Mouse (Mus musculus) erythroblast, embryonic 14.5 days (primary cell): ENCODE results near the gene Nfix. TPM values are rescaled to one million over a fixed set of nuclear protein-coding genes. Genes with fewer than 3 reads are reported as not detected.
"Not testable (repeated sequence)": the region's sequence is repeated elsewhere in the genome, so short reads cannot be mapped to it uniquely, and the experiment has no call there.

Source experiments
- H3K27me3 ChIP-seq: 2 replicates; pipeline ENCODE4 v1.6.1; 2012; ENCODE audit warnings: inconsistent platforms; ENCODE audit not compliant: control insufficient read depth
- H3K36me3 ChIP-seq: 2 replicates; pipeline ENCODE4 v1.6.1; 2012; ENCODE audit warnings: mild to moderate bottlenecking, inconsistent platforms; ENCODE audit not compliant: control insufficient read depth
- H3K4me1 ChIP-seq: 2 replicates; pipeline ENCODE4 v1.6.1; 2012; ENCODE audit warnings: inconsistent platforms; ENCODE audit not compliant: control insufficient read depth
- H3K4me3 ChIP-seq: replicated peaks from 2 replicates; pipeline ENCODE3; 2012; ENCODE audit warnings: moderate library complexity, mild to moderate bottlenecking, inconsistent platforms
- H3K9me3 ChIP-seq: 2 replicates; pipeline ENCODE4 v1.6.1; 2012; ENCODE audit warnings: low read length, inconsistent platforms, mixed read lengths; ENCODE audit not compliant: control insufficient read depth
- GATA1 ChIP-seq: IDR thresholded peaks from 2 replicates; pipeline ENCODE4 v1.6.1; 2012; ENCODE audit warnings: low read length, inconsistent platforms, mixed read lengths
- TAL1 ChIP-seq: IDR thresholded peaks from 3 replicates; pipeline ENCODE4 v1.6.1; 2012; ENCODE audit warnings: low read length, inconsistent platforms, mixed read lengths
- polyA plus RNA-seq: library from polyadenylated mRNA; stranded (reverse); fragments of >175 nt; gene quantifications from 2 replicates; pipeline ENCODE4 v1.2.3, GENCODE M21; 2012

Nfix gene
- polyA plus RNA-seq, 1 experiment: 1.9 TPM

GRCm38 (mm10) chr8:84687003-84687704 is 113.0 kb downstream of the Nfix start:
- H3K36me3 ChIP-seq: peaks cover 42% of the 10 kb centered on the region
- H3K9me3 ChIP-seq: no peaks in the 10 kb centered on the region
- H3K27me3 ChIP-seq: no peaks in the 10 kb centered on the region
- H3K4me1 ChIP-seq: peaks cover 64% of the 10 kb centered on the region
- H3K4me3 ChIP-seq: peak overlapping the region; percentile 92
- TF ChIP-seq GATA1 (no peak), TAL1 (no peak)

GRCm38 (mm10) chr8:84686191-84687002 is 113.7 kb downstream of the Nfix start, which contains the start of gene Trmt1:
Gene Trmt1, plus strand, starts transcription at chr8:84686307.
- TF ChIP-seq TAL1: no peak
- TF ChIP-seq GATA1: no peak
- no peaks in the 10 kb centered on the region for H3K27me3 ChIP-seq
- H3K36me3 ChIP-seq: peaks cover 47% of the 10 kb centered on the region
- peak within 1 kb of the TSS; percentile 92 for H3K4me3 ChIP-seq
- H3K4me1 ChIP-seq: peaks cover 68% of the 10 kb centered on the region
- no peaks in the 10 kb centered on the region for H3K9me3 ChIP-seq

DNA sequence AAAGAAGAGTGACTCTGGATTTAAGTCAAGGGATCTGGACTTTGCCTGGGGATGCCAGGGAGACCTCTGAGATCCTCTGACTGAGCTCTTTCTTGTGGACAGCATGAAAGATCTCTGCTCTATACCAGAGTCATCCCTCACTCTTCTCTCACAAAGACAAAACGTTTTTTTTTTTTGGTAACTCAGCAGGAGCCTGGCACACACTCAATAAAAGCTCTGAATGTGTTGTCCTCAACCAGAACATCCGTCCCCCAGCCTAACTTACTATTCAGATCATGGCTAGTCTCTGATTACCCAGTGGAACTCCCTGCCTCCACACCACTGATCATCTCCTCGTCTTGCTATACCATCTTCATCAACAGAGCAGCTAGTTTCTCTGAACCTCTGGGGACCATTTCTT is 115.6 kb downstream of the Nfix start:
- H3K4me3 ChIP-seq: no peak overlapping the region
- no peaks in the 10 kb centered on the region for H3K27me3 ChIP-seq
- peaks cover 52% of the 10 kb centered on the region for H3K36me3 ChIP-seq
- H3K9me3 ChIP-seq: no peaks in the 10 kb centered on the region
- TF ChIP-seq TAL1 (no peak), GATA1 (no peak)
- peaks cover 60% of the 10 kb centered on the region for H3K4me1 ChIP-seq

GRCm38 (mm10) chr8:84682257-84682656 is 117.9 kb downstream of the Nfix start:
- no peaks in the 10 kb centered on the region for H3K27me3 ChIP-seq
- no peak overlapping the region for H3K4me3 ChIP-seq
- H3K36me3 ChIP-seq: peaks cover 61% of the 10 kb centered on the region
- H3K9me3 ChIP-seq: no peaks in the 10 kb centered on the region
- TF ChIP-seq TAL1: no peak
- no peak for TF ChIP-seq GATA1
- peaks cover 51% of the 10 kb centered on the region for H3K4me1 ChIP-seq

- TF ChIP-seq TAL1 (no peak), GATA1 (no peak)
- H3K4me1 ChIP-seq: peaks cover 50% of the 10 kb centered on the region
Measured at GRCm38 (mm10) chr8:84681476-84681875, 118.7 kb downstream of the Nfix start.

GRCm38 (mm10) chr8:84677305-84677704 is 122.8 kb downstream of the Nfix start:
- peaks cover 80% of the 10 kb centered on the region for H3K36me3 ChIP-seq
- peaks cover 25% of the 10 kb centered on the region for H3K4me1 ChIP-seq
- H3K9me3 ChIP-seq: no peaks in the 10 kb centered on the region
- no peaks in the 10 kb centered on the region for H3K27me3 ChIP-seq
- TF ChIP-seq TAL1: no peak
- no peak for TF ChIP-seq GATA1
- H3K4me3 ChIP-seq: no peak overlapping the region

More at GRCm38 (mm10) chr8:84681476-84681875, 118.7 kb downstream of the Nfix start:
- no peaks in the 10 kb centered on the region for H3K27me3 ChIP-seq
- no peak overlapping the region for H3K4me3 ChIP-seq
- H3K36me3 ChIP-seq: peaks cover 68% of the 10 kb centered on the region
- no peaks in the 10 kb centered on the region for H3K9me3 ChIP-seq

- peaks cover 40% of the 10 kb centered on the region for H3K4me1 ChIP-seq
- H3K4me3 ChIP-seq, H3K27me3 ChIP-seq, H3K9me3 ChIP-seq: not testable (repeated sequence)
- H3K36me3 ChIP-seq: peaks cover 72% of the 10 kb centered on the region
Measured at GRCm38 (mm10) chr8:84670295-84671006, 129.7 kb downstream of the Nfix start.

DNA sequence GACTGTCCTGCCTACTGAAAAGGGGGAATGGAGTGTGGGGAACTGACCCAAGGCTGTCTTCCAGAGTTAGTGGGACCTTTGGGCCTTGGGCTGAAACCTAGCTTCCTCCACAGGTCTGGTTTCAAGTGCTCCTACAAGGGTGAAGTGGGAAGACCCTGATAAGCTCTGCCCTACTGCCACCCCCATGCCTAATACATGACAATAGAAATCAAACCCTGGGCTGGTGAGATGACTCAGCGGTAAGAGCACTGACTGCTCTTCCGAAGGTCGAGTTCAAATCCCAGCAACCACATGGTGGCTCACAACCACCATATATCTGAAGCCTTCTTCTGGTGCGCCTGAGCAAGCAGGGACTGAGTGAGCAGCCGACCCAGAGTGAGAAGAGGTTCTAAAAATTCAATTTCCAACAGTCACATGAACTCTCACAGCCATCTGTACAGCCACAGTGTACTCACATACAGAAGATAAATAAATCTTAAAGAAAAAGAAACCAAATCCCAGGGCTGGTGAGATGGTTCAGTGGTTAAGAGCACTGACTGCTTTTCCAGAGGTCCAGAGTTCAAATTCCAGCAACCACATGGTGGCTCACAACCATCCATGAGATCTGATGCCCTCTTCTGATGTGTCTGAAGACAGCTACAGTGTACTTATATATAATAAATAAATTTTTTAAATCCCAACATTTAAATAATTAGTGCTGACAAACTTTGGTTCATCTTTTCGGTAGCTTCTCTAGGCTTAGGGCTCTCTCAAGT is 131.2 kb downstream of the Nfix start:
- no peak overlapping the region for H3K4me3 ChIP-seq
- peaks cover 57% of the 10 kb centered on the region for H3K36me3 ChIP-seq
- peaks cover 51% of the 10 kb centered on the region for H3K4me1 ChIP-seq
- H3K9me3 ChIP-seq: no peaks in the 10 kb centered on the region
- H3K27me3 ChIP-seq: no peaks in the 10 kb centered on the region
- TF ChIP-seq GATA1: no peak
